Mouse (Mus musculus): ENCODE results near the gene Smim13.

DNA sequence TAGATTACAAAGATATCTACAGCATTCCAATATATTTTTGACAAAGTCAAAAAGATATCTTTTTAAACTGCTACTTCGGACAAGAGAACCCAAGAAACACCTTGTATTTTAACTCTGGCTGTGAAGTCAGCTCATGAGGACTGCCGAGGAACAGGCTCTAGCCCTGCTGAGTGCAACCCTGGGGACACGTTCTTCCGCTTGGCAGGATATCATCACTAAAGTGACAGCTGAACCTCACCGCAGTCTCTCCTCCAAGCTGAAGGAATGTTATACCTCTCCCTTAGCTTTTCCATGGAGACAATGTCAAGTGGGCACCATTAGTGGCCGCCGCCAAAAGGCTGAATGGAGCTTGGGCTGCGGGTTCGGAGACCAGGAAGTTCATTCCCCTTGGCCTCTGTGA, 46.0 kb upstream of the Smim13 start:
- TF ChIP-seq CTCF (IDR thresholded peaks at IDR 0.05; ENCODE audit: borderline replicate concordance, control insufficient read depth, extremely low read depth, insufficient read depth, low read length, poor library complexity): no peak
- TF ChIP-seq POLR2A (IDR thresholded peaks at IDR 0.05; ENCODE audit: control insufficient read depth, extremely low read depth, insufficient read depth, low read length, poor library complexity): no peak
